Mouse (Mus musculus): ENCODE results near the gene Lcor. TPM values are rescaled to one million over a fixed set of nuclear protein-coding genes. Genes with fewer than 3 reads are reported as not detected.

Gene Lcor
- polyA plus RNA-seq, 1 experiment from 2014 or later, result 30.3 TPM

Small RNA genes within 50 kb of the gene (microRNA-seq; reads per million reads assigned to microRNA genes)
- gene Mir8091 (ENCODE audit: insufficient number of aligned reads), result not detected

Other genes with a start within 250 kb of the Lcor start
- 130 and 131 TPM in 2 replicates for gene Tm9sf3, start 218.6 kb upstream of the Lcor start, polyA plus RNA-seq (2014; fragmentation: Nextera tagmentation; extraction: Ambion mirVana)
- 3.0 and 3.3 TPM in 2 replicates for gene Pik3ap1, start 97.5 kb upstream of the Lcor start, polyA plus RNA-seq (2014; fragmentation: Nextera tagmentation; extraction: Ambion mirVana)
- gene Gm340, start 99.7 kb downstream of the Lcor start, polyA plus RNA-seq (2014; fragmentation: Nextera tagmentation; extraction: Ambion mirVana), result 4.8 and 5.3 TPM in 2 replicates